Mouse (Mus musculus): ENCODE measurements around the gene Zfp652. TPM values are rescaled to one million over a fixed set of nuclear protein-coding genes. Genes with fewer than 3 reads are reported as not detected.

The Zfp652 gene
- polyA plus RNA-seq, 1 experiment from 2014 or later, result 36.8 TPM

GRCm38 (mm10) chr11:95704970-95705330 lies 7.5 kb upstream of the Zfp652 start:
- Histone ChIP-seq H3K4me2 (ENCODE audit: low read length) (no peak overlapping the region), H3K4me1 (replicated peaks; ENCODE audit: control insufficient read depth, insufficient read depth, low read length) (no peaks in the 10 kb centered on the region), H3K4me3 (replicated peaks; ENCODE audit: low read length) (no peak overlapping the region), H3K9ac (replicated peaks; ENCODE audit: low read depth, low read length) (no peak overlapping the region), H3K9me3 (ENCODE audit: control insufficient read depth, low read length) (no peaks in the 10 kb centered on the region), H3K27ac (ENCODE audit: low read length) (no peak overlapping the region), H3K36me3 (ENCODE audit: control insufficient read depth, insufficient read depth) (no peaks in the 10 kb centered on the region), H3K27me3 (replicated peaks; ENCODE audit: control insufficient read depth, insufficient read depth, low read length) (no peaks in the 10 kb centered on the region)
- no peak for ATAC-seq
- 77% methylated on average over 4 of the region's 4 CpGs for WGBS

GRCm38 (mm10) chr11:95709534-95710040 lies 2.9 kb upstream of the Zfp652 start:
- H3K4me3 ChIP-seq (replicated peaks; ENCODE audit: low read length), result no peak overlapping the region
- WGBS, result 92% methylated on average over 6 of the region's 6 CpGs

GRCm38 (mm10) chr11:95710478-95710877 lies 2.0 kb upstream of the Zfp652 start:
- Histone ChIP-seq H3K4me1 (replicated peaks; ENCODE audit: control insufficient read depth, insufficient read depth, low read length) (peaks cover 17% of the 10 kb centered on the region), H3K27me3 (replicated peaks; ENCODE audit: control insufficient read depth, insufficient read depth, low read length) (no peaks in the 10 kb centered on the region), H3K36me3 (ENCODE audit: control insufficient read depth, insufficient read depth) (no peaks in the 10 kb centered on the region), H3K9ac (replicated peaks; ENCODE audit: low read depth, low read length) (no peak overlapping the region), H3K4me3 (replicated peaks; ENCODE audit: low read length) (no peak overlapping the region), H3K27ac (ENCODE audit: low read length) (no peak overlapping the region), H3K9me3 (ENCODE audit: control insufficient read depth, low read length) (no peaks in the 10 kb centered on the region), H3K4me2 (ENCODE audit: low read length) (no peak overlapping the region)
- 77% methylated on average over 7 of the region's 7 CpGs for WGBS
- ATAC-seq, result no peak

More at GRCm38 (mm10) chr11:95709534-95710040, 2.9 kb upstream of the Zfp652 start:
- H3K4me1 ChIP-seq (replicated peaks; ENCODE audit: control insufficient read depth, insufficient read depth, low read length), result peaks cover 8% of the 10 kb centered on the region
- no peak overlapping the region for H3K4me2 ChIP-seq (ENCODE audit: low read length)
- H3K36me3 ChIP-seq (ENCODE audit: control insufficient read depth, insufficient read depth), result no peaks in the 10 kb centered on the region
- H3K9me3 ChIP-seq (ENCODE audit: control insufficient read depth, low read length), result no peaks in the 10 kb centered on the region
- ATAC-seq, result no peak
- no peak overlapping the region for H3K27ac ChIP-seq (ENCODE audit: low read length)
- no peaks in the 10 kb centered on the region for H3K27me3 ChIP-seq (replicated peaks; ENCODE audit: control insufficient read depth, insufficient read depth, low read length)
- H3K9ac ChIP-seq (replicated peaks; ENCODE audit: low read depth, low read length), result no peak overlapping the region

GRCm38 (mm10) chr11:95712085-95712562 lies 349 bp upstream of the Zfp652 start:
- Histone ChIP-seq H3K27me3 (replicated peaks; ENCODE audit: control insufficient read depth, insufficient read depth, low read length) (no peaks in the 10 kb centered on the region), H3K4me2 (ENCODE audit: low read length) (peak overlapping the region; percentile 95), H3K36me3 (ENCODE audit: control insufficient read depth, insufficient read depth) (no peaks in the 10 kb centered on the region), H3K9ac (replicated peaks; ENCODE audit: low read depth, low read length) (peak overlapping the region; percentile 96), H3K4me1 (replicated peaks; ENCODE audit: control insufficient read depth, insufficient read depth, low read length) (peaks cover 26% of the 10 kb centered on the region), H3K27ac (ENCODE audit: low read length) (peak overlapping the region; percentile 95), H3K9me3 (ENCODE audit: control insufficient read depth, low read length) (no peaks in the 10 kb centered on the region), H3K4me3 (replicated peaks; ENCODE audit: low read length) (peak overlapping the region; percentile 91)
- 34% methylated on average over 12 of the region's 12 CpGs for WGBS
- ATAC-seq, result peak; percentile 5; the same call in 1 of the 2 replicates

- Histone ChIP-seq H3K27me3 (replicated peaks; ENCODE audit: control insufficient read depth, insufficient read depth, low read length) (no peaks in the 10 kb centered on the region), H3K4me2 (ENCODE audit: low read length) (peak overlapping the region; percentile 95), H3K4me1 (replicated peaks; ENCODE audit: control insufficient read depth, insufficient read depth, low read length) (peaks cover 26% of the 10 kb centered on the region), H3K27ac (ENCODE audit: low read length) (peak overlapping the region; percentile 95), H3K9me3 (ENCODE audit: control insufficient read depth, low read length) (no peaks in the 10 kb centered on the region), H3K36me3 (ENCODE audit: control insufficient read depth, insufficient read depth) (no peaks in the 10 kb centered on the region), H3K4me3 (replicated peaks; ENCODE audit: low read length) (peak overlapping the region; percentile 91), H3K9ac (replicated peaks; ENCODE audit: low read depth, low read length) (peak overlapping the region; percentile 96)
- ATAC-seq, result peak; percentile 73
- WGBS, result under 1% methylated on average over 32 of the region's 49 CpGs
These were observed 845 bp downstream of the Zfp652 start for GRCm38 (mm10) chr11:95713225-95713810.

GRCm38 (mm10) chr11:95713811-95714241 lies 1.4 kb downstream of the Zfp652 start:
- Histone ChIP-seq H3K4me3 (replicated peaks; ENCODE audit: low read length) (peak overlapping the region; percentile 91), H3K9ac (replicated peaks; ENCODE audit: low read depth, low read length) (peak overlapping the region; percentile 96), H3K4me1 (replicated peaks; ENCODE audit: control insufficient read depth, insufficient read depth, low read length) (peaks cover 26% of the 10 kb centered on the region), H3K27me3 (replicated peaks; ENCODE audit: control insufficient read depth, insufficient read depth, low read length) (no peaks in the 10 kb centered on the region), H3K4me2 (ENCODE audit: low read length) (peak overlapping the region; percentile 95), H3K9me3 (ENCODE audit: control insufficient read depth, low read length) (no peaks in the 10 kb centered on the region), H3K36me3 (ENCODE audit: control insufficient read depth, insufficient read depth) (no peaks in the 10 kb centered on the region), H3K27ac (ENCODE audit: low read length) (peak overlapping the region; percentile 95)
- ATAC-seq, result no peak
- under 1% methylated on average over 13 of the region's 13 CpGs for WGBS

GRCm38 (mm10) chr11:95714411-95714810 lies 1.9 kb downstream of the Zfp652 start:
- Histone ChIP-seq H3K9ac (replicated peaks; ENCODE audit: low read depth, low read length) (peak overlapping the region; percentile 96), H3K9me3 (ENCODE audit: control insufficient read depth, low read length) (no peaks in the 10 kb centered on the region), H3K36me3 (ENCODE audit: control insufficient read depth, insufficient read depth) (no peaks in the 10 kb centered on the region), H3K4me3 (replicated peaks; ENCODE audit: low read length) (peak overlapping the region; percentile 91), H3K4me1 (replicated peaks; ENCODE audit: control insufficient read depth, insufficient read depth, low read length) (peaks cover 26% of the 10 kb centered on the region), H3K27ac (ENCODE audit: low read length) (no peak overlapping the region), H3K4me2 (ENCODE audit: low read length) (peak overlapping the region; percentile 95), H3K27me3 (replicated peaks; ENCODE audit: control insufficient read depth, insufficient read depth, low read length) (no peaks in the 10 kb centered on the region)
- WGBS, result 36% methylated on average over 7 of the region's 7 CpGs
- no peak for ATAC-seq

- Histone ChIP-seq H3K4me3 (replicated peaks; ENCODE audit: low read length) (no peak overlapping the region), H3K4me2 (ENCODE audit: low read length) (no peak overlapping the region), H3K27ac (ENCODE audit: low read length) (no peak overlapping the region), H3K4me1 (replicated peaks; ENCODE audit: control insufficient read depth, insufficient read depth, low read length) (peaks cover 26% of the 10 kb centered on the region), H3K9ac (replicated peaks; ENCODE audit: low read depth, low read length) (no peak overlapping the region), H3K27me3 (replicated peaks; ENCODE audit: control insufficient read depth, insufficient read depth, low read length) (no peaks in the 10 kb centered on the region), H3K9me3 (ENCODE audit: control insufficient read depth, low read length) (no peaks in the 10 kb centered on the region), H3K36me3 (ENCODE audit: control insufficient read depth, insufficient read depth) (no peaks in the 10 kb centered on the region)
- ATAC-seq, result no peak
- 42% methylated on average over 8 of the region's 8 CpGs for WGBS
These were observed 3.7 kb downstream of the Zfp652 start for GRCm38 (mm10) chr11:95716136-95716535.

- Histone ChIP-seq H3K36me3 (ENCODE audit: control insufficient read depth, insufficient read depth) (no peaks in the 10 kb centered on the region), H3K9ac (replicated peaks; ENCODE audit: low read depth, low read length) (no peak overlapping the region), H3K4me2 (ENCODE audit: low read length) (no peak overlapping the region), H3K27ac (ENCODE audit: low read length) (no peak overlapping the region), H3K4me1 (replicated peaks; ENCODE audit: control insufficient read depth, insufficient read depth, low read length) (peaks cover 20% of the 10 kb centered on the region), H3K4me3 (replicated peaks; ENCODE audit: low read length) (no peak overlapping the region), H3K9me3 (ENCODE audit: control insufficient read depth, low read length) (no peaks in the 10 kb centered on the region), H3K27me3 (replicated peaks; ENCODE audit: control insufficient read depth, insufficient read depth, low read length) (no peaks in the 10 kb centered on the region)
- 91% methylated on average over 3 of the region's 3 CpGs for WGBS
- ATAC-seq, result no peak
These were observed 6.9 kb downstream of the Zfp652 start for GRCm38 (mm10) chr11:95719356-95719755.
